Mouse (Mus musculus) liver, embryonic 14.5 days (tissue): Measurements from ENCODE around the gene Supt20.

ENCODE experiments used
- CTCF ChIP-seq: IDR thresholded peaks from 2 replicates; pipeline ENCODE4 v1.5.1; 2016; ENCODE audit warnings: antibody characterized with exemption, low read depth, control low read depth
- EP300 ChIP-seq: IDR thresholded peaks from 2 replicates; pipeline ENCODE4 v1.6.1; 2016; ENCODE audit warnings: antibody characterized with exemption, low read depth

DNA sequence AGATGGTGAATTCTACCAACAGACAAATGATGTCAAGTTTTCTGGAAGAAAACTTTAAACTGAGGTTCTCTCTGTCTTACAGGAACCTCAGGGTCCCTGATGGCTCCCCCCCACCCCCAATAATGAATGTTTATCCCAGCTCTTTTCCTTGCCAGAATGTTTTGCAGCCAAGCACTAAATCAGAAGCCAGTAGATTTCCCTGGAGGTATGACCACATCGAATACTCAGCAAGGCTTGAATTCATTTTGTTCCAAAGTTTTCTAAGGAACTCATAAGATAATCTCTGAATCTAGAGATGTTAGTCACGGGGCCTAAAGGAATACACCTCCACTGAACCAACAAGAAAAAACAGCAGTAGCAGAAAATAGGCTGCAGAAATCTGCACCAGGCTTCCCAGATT, 45.0 kb upstream of the Supt20 start:
- TF ChIP-seq CTCF, result no peak
- TF ChIP-seq EP300, result no peak
